In the genomic region with DNA sequence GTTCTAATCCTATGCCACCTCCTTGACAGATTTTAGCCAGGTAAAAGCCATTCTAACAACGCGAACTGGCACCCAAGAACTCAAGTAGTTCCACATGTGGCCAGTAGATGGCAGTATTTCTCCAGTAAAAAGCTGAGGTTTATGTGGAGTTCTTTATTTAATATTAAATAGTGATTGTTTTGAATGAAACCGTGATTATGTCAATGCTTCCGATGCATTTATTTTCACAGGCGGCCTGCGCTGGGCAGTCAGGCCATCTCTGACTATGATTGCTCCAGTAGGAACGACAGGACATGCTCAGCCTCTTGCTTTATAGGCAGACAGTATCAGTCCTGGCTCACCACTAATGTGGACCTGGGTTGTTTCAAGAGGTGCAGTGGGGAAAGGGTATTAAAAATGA, we compare ENCODE assay signal across 8 mouse cellular contexts. TPM values are rescaled to one million over a fixed set of nuclear protein-coding genes. Genes with fewer than 3 reads are reported as not detected.
DNase-seq lines count a peak whose midpoint lies in the region; ATAC-seq and TF ChIP-seq lines count a peak whose summit lies in the region.

No protein-coding gene starts in this region.

- H3K27ac ChIP-seq in heart, embryonic 10.5 days, result no peak overlapping the region
- no peak overlapping the region for H3K27ac ChIP-seq in MEL (ENCODE audit: control insufficient read depth, low read depth, low read length)
- no peak overlapping the region for H3K27ac ChIP-seq in hindbrain, embryonic 12.5 days
- H3K27ac ChIP-seq in midbrain, embryonic 16.5 days (ENCODE audit: low read length), result no peak overlapping the region

- no peak for DNase-seq in heart, embryonic 10.5 days (ENCODE audit: low spot score)
- DNase-seq in heart, postnatal 25 days (ENCODE audit: low spot score), result no peak
- peak; percentile 46 for DNase-seq in MEL (ENCODE audit: low read depth, low spot score)
- DNase-seq in embryo, embryonic 11 days, result peak; percentile 57
- DNase-seq in left cerebral cortex, postnatal 4 days, result peak; percentile 29

- peaks cover 10% of the 10 kb centered on the region for H3K4me1 ChIP-seq in heart, embryonic 10.5 days
- H3K4me1 ChIP-seq in MEL (ENCODE audit: control insufficient read depth in 1 of 2, insufficient read depth in 2 of 2, low read length in 2 of 2), result no peaks in the 10 kb centered on the region
- H3K4me1 ChIP-seq in hindbrain, embryonic 12.5 days, result peaks cover 18% of the 10 kb centered on the region; the same call in 1 of the 2 replicates
- 0 out of 2 replicates have a peak, but pooled peaks cover 4% of the 10 kb centered on the region for H3K4me1 ChIP-seq in midbrain, embryonic 16.5 days (ENCODE audit: control insufficient read depth, insufficient read depth, low read length)

- ATAC-seq in hindbrain, embryonic 12.5 days (ENCODE audit: low FRiP score), result 0 out of 2 replicates have a peak, but pooled peaks have one; percentile 35
- ATAC-seq in midbrain, embryonic 16.5 days, result peak; percentile 65
- no peak for ATAC-seq in megakaryocyte-erythroid progenitor cell, adult 5-6 weeks (replicated peaks; ENCODE audit: low FRiP score, low TSS enrichment, poor library complexity, severe bottlenecking)

- peak overlapping the region; percentile 27; the same call in 1 of the 2 replicates for H3K4me3 ChIP-seq in heart, embryonic 10.5 days
- H3K4me3 ChIP-seq in MEL (ENCODE audit: control insufficient read depth in 1 of 2, insufficient read depth in 1 of 2, low read depth in 2 of 2, low read length in 2 of 2), result no peak overlapping the region
- H3K4me3 ChIP-seq in hindbrain, embryonic 12.5 days, result no peak overlapping the region
- peak overlapping the region; percentile 10; the same call in 1 of the 2 replicates for H3K4me3 ChIP-seq in midbrain, embryonic 16.5 days (ENCODE audit: low read depth, low read length)

- H3K9ac ChIP-seq in MEL (ENCODE audit: control insufficient read depth, low read depth, low read length, poor library complexity, severe bottlenecking), result no peak overlapping the region
- H3K9ac ChIP-seq in hindbrain, embryonic 12.5 days, result no peak overlapping the region
- H3K9ac ChIP-seq in midbrain, embryonic 16.5 days (ENCODE audit: low read depth, low read length), result no peak overlapping the region

- no peaks in the 10 kb centered on the region for H3K79me2 ChIP-seq in MEL (ENCODE audit: control insufficient read depth, insufficient read depth, low read length, poor library complexity)

- H3K36me3 ChIP-seq in heart, embryonic 10.5 days, result no peaks in the 10 kb centered on the region
- H3K36me3 ChIP-seq in MEL (ENCODE audit: control insufficient read depth in 1 of 2, insufficient read depth in 2 of 2, low read length in 2 of 2), result no peaks in the 10 kb centered on the region; a peak in 1 of 4 replicates
- no peaks in the 10 kb centered on the region for H3K36me3 ChIP-seq in hindbrain, embryonic 12.5 days
- H3K36me3 ChIP-seq in midbrain, embryonic 16.5 days (ENCODE audit: control insufficient read depth, insufficient read depth, low read length), result no peaks in the 10 kb centered on the region

- TF ChIP-seq RAD21 in MEL (IDR thresholded peaks at IDR 0.05; ENCODE audit: low read depth, low read length), result peak; percentile 72

- no peaks in the 10 kb centered on the region for H3K27me3 ChIP-seq in heart, embryonic 10.5 days (ENCODE audit: insufficient read depth, poor library complexity, severe bottlenecking)
- no peaks in the 10 kb centered on the region; a peak in 1 of 4 replicates for H3K27me3 ChIP-seq in MEL (ENCODE audit: control insufficient read depth in 1 of 2, insufficient read depth in 2 of 2, low read length in 2 of 2)
- peaks cover 8% of the 10 kb centered on the region for H3K27me3 ChIP-seq in hindbrain, embryonic 12.5 days
- peaks cover 6% of the 10 kb centered on the region for H3K27me3 ChIP-seq in midbrain, embryonic 16.5 days (ENCODE audit: control insufficient read depth, insufficient read depth, low read depth, low read length)

- TF ChIP-seq POLR2A in MEL (IDR thresholded peaks at IDR 0.05; ENCODE audit: control insufficient read depth in 1 of 2, insufficient read depth in 1 of 2, low read depth in 1 of 2, low read length in 2 of 2, poor library complexity in 1 of 2), result no peak

- 6% methylated on average over 7 of the region's 7 CpGs for WGBS in heart, embryonic 10.5 days
- WGBS in hindbrain, embryonic 12.5 days, result 8% methylated on average over 7 of the region's 7 CpGs
- 4% methylated on average over 7 of the region's 7 CpGs for WGBS in midbrain, embryonic 16.5 days

- H3K9me3 ChIP-seq in heart, embryonic 10.5 days, result no peaks in the 10 kb centered on the region
- no peaks in the 10 kb centered on the region for H3K9me3 ChIP-seq in MEL (replicated peaks; ENCODE audit: insufficient read depth, low read length)
- no peaks in the 10 kb centered on the region for H3K9me3 ChIP-seq in hindbrain, embryonic 12.5 days (replicated peaks)
- no peaks in the 10 kb centered on the region for H3K9me3 ChIP-seq in midbrain, embryonic 16.5 days (replicated peaks; ENCODE audit: control insufficient read depth, low read length, poor library complexity, severe bottlenecking)

- peak overlapping the region; percentile 39 for H3K4me2 ChIP-seq in hindbrain, embryonic 12.5 days (replicated peaks)
- peak overlapping the region; percentile 52 for H3K4me2 ChIP-seq in midbrain, embryonic 16.5 days (ENCODE audit: low read length)

- intact Hi-C loops in heart, postnatal 25 days (cut with DNase I), result loop anchor here (1.0 to 10.0 kb wide), 2 partner anchors 410 to 810 kb away; no protein-coding TSS in a partner anchor
- intact Hi-C loops in left cerebral cortex, postnatal 4 days (cut with DNase I), result loop anchor here (2.0 kb wide), 1 partner anchor 410 kb away; no protein-coding TSS in a partner anchor

- no peak for TF ChIP-seq EP300 in MEL (IDR thresholded peaks at IDR 0.05; ENCODE audit: low read depth in 1 of 2, low read length in 2 of 2)

- peak; percentile 29 to 65 (median 31); a peak in 5 of 6 replicates for TF ChIP-seq CTCF in MEL (IDR thresholded peaks at IDR 0.05 in 2 of 3, conservative IDR thresholded peaks at IDR 0.05 in 1 of 3; ENCODE audit: control insufficient read depth in 1 of 3, insufficient read depth in 1 of 3, low read depth in 2 of 3, low read length in 3 of 3, poor library complexity in 1 of 3, severe bottlenecking in 1 of 3)

TF ChIP-seq in MEL, 35 proteins besides CTCF, POLR2A, EP300 and RAD21:
- TF ChIP-seq ZC3H11A (IDR thresholded peaks at IDR 0.05; ENCODE audit: low read depth, low read length) (peak; percentile 42), SMC3 (IDR thresholded peaks at IDR 0.05; ENCODE audit: low read depth, low read length) (peak; percentile 63), CHD2 (IDR thresholded peaks at IDR 0.05; ENCODE audit: low read length) (no peak)

RNA-seq across cellular contexts. Expression of a gene that starts 5.6 kb away (rescaled TPM):
- 0.47 and 0.57 TPM in 2 replicates for polyA plus RNA-seq in heart, embryonic 10.5 days (2016; fragmentation: Nextera tagmentation; extraction: Ambion mirVana)
- under 1 TPM in 1 of 2 experiments, not detected in 1; 0.36 TPM for total RNA-seq in heart, postnatal 25 days (2021)
- total RNA-seq in MEL (2012; rRNA removed), result not detected in 2 replicates
- polyA plus RNA-seq in MEL (2012; ENCODE audit: insufficient read depth in 1 of 2, insufficient read length in 2 of 2, low read depth in 1 of 2, low replicate concordance in 2 of 2, missing spikeins in 1 of 2), result not detected
- 0.23 TPM in 1 of 2 replicates, not detected in the other for polyA plus RNA-seq in hindbrain, embryonic 12.5 days (2016; fragmentation: Nextera tagmentation; extraction: Ambion mirVana)
- 1 to 10 TPM in 1 of 2 experiments, under 1 TPM in 1; 0.91 to 1.2 TPM for total RNA-seq in left cerebral cortex, postnatal 4 days (2021)
- polyA plus RNA-seq in midbrain, embryonic 16.5 days (2015; fragmentation: Nextera tagmentation; extraction: Ambion mirVana), result 0.59 and 0.60 TPM in 2 replicates
- not detected in 2 replicates for total RNA-seq in megakaryocyte-erythroid progenitor cell, adult 5-6 weeks (2014; fragmentation: Nextera tagmentation)
- not detected in 2 replicates for total RNA-seq in megakaryocyte-erythroid progenitor cell, adult 5-6 weeks (2017)

Comparison
In these comparisons a context has a peak if more than half of its experiments do, and no peak if none do; other contexts are left out.
1. DNase-seq: peak in MEL (single experiment), embryo, embryonic 11 days (single experiment) and left cerebral cortex, postnatal 4 days (single experiment); none in heart, embryonic 10.5 days (single experiment) and heart, postnatal 25 days (single experiment).
2. H3K4me3 ChIP-seq: peak in heart, embryonic 10.5 days (single experiment) and midbrain, embryonic 16.5 days (single experiment); none in MEL (0 of 2) and hindbrain, embryonic 12.5 days (single experiment).